Mouse (Mus musculus) bone marrow, adult 2 months (tissue): ENCODE measurements at regions not wholly inside any gene's neighbourhood (a gene's known extent, or its start where the extent isn't known, plus 50 kb on each side); places are given as distances from the start of the nearest gene placed in this dataset.
"Not testable (repeated sequence)": the region's sequence is repeated elsewhere in the genome, so short reads cannot be mapped to it uniquely, and the experiment has no call there.

ENCODE experiments used
- CTCF ChIP-seq: fragments of 200-500 bp; IDR thresholded peaks from 2 replicates; pipeline ENCODE4 v1.5.1; 2011; ENCODE audit warnings: low read length, control low read depth; ENCODE audit not compliant: control insufficient read depth, insufficient read depth
- POLR2A ChIP-seq: fragments of 200-500 bp; IDR thresholded peaks from 2 replicates; pipeline ENCODE4 v1.6.1; 2011; ENCODE audit warnings: low read depth, mild to moderate bottlenecking, control low read depth, low read length, borderline replicate concordance; ENCODE audit not compliant: control insufficient read depth

GRCm38 (mm10) chr5:109842186-109842978 lies 80.8 kb upstream of the Gm15446 start:
- TF ChIP-seq POLR2A, CTCF: not testable (repeated sequence)
